Mouse (Mus musculus) hindbrain, embryonic 11.5 days (tissue): ENCODE results near the gene Ppp1r13l. TPM values are rescaled to one million over a fixed set of nuclear protein-coding genes. Genes with fewer than 3 reads are reported as not detected.
A peak's percentile ranks its signal among the peaks of the same experiment; 100 is the strongest.

ENCODE experiments used
- ATAC-seq: fragments of 200-750 bp; cut with Nextera tagmentation; 2 replicates; pipeline ENCODE4 v1.8.0; 2017; ENCODE audit warnings: mild to moderate bottlenecking, moderate TSS enrichment, moderate library complexity; ENCODE audit not compliant: low FRiP score
- DNase-seq: peaks from one replicate; pipeline ENCODE4 v3.0.0-alpha.2; 2015; ENCODE audit warnings: low spot score
- H3K27ac ChIP-seq: fragments of 300-500 bp; sonication (generic); 2 replicates; pipeline ENCODE4 v1.5.1; 2014; ENCODE audit warnings: mild to moderate bottlenecking, low read depth, low read length
- H3K27me3 ChIP-seq: fragments of 300-500 bp; sonication (generic); 2 replicates; pipeline ENCODE4 v1.6.1; 2014; ENCODE audit warnings: mild to moderate bottlenecking, low read length, moderate library complexity, mixed read lengths; ENCODE audit not compliant: control insufficient read depth, insufficient read depth
- H3K36me3 ChIP-seq: fragments of 300-500 bp; sonication (generic); 2 replicates; pipeline ENCODE4 v1.6.1; 2014; ENCODE audit warnings: mild to moderate bottlenecking, low read length, moderate library complexity, mixed read lengths; ENCODE audit not compliant: control insufficient read depth, insufficient read depth
- H3K4me1 ChIP-seq: fragments of 300-500 bp; sonication (generic); replicated peaks from 2 replicates; pipeline ENCODE4 v1.6.1; 2014; ENCODE audit warnings: low read length, mixed read lengths; ENCODE audit not compliant: control insufficient read depth, insufficient read depth
- H3K4me2 ChIP-seq: fragments of 300-500 bp; sonication (generic); replicated peaks from 2 replicates; pipeline ENCODE4 v1.6.1; 2014; ENCODE audit warnings: mild to moderate bottlenecking, low read depth, low read length
- H3K4me3 ChIP-seq: fragments of 300-500 bp; sonication (generic); 2 replicates; pipeline ENCODE4 v1.5.1; 2014; ENCODE audit warnings: low read depth, low read length
- H3K9ac ChIP-seq: fragments of 300-500 bp; sonication (generic); 2 replicates; pipeline ENCODE4 v1.6.1; 2014; ENCODE audit warnings: low read depth, low read length
- H3K9me3 ChIP-seq: fragments of 300-500 bp; sonication (generic); 2 replicates; pipeline ENCODE4 v1.6.1; 2016; ENCODE audit warnings: low read length; ENCODE audit not compliant: control insufficient read depth
- WGBS: fragments of 180-500 bp; shearing (Covaris S2); extraction: QIAGEN DNeasy Blood & Tissue Kit; methylation state at CpG from one replicate; pipeline ENCODE4 v1.1.7; 2014; 5-methylcytosine and 5-hydroxymethylcytosine counted together
- polyA plus RNA-seq: library from polyadenylated mRNA; unstranded; fragments of >200 nt; fragmentation: Nextera tagmentation; extraction: Ambion mirVana; gene quantifications from 2 replicates; pipeline ENCODE4 v1.2.1, GENCODE M21; 2014

The Ppp1r13l gene
- polyA plus RNA-seq, 1 experiment from 2014 or later: 5.0 TPM

DNA sequence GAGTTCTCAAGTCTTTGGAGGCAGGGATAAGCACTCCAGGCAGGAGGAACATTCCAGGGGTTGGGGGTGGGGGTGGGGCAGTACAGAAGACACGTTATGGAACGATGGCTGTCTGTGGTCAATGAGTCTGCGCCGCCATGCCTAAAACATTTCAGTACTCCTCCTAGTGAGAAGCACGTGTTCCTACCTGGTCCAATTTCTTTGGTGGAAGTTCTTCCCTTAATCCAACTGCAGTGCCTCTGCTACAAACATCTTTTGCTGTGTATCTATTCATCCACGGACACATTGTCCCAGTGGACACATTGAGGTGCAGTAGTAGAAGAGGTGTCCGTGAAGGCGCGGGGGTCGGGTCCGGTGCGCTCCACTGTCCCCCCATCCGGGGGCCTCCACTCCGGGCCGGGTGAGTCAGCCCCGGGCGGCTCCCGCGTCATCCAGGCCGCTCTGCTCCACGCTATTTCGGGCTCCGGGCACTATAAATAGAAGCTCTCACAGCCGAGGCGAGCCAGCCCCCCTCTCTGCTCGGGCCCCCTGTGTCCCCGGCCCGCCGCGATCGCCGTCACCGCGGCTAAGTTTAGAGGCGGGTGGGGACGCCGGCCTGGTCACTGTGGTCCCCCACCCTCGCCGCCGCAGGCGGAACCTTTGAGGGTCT is 17.7 kb upstream of the Ppp1r13l start:
- Histone ChIP-seq H3K27me3 (peaks cover 12% of the 10 kb centered on the region), H3K4me1 (0 out of 2 replicates have a peak, but pooled peaks cover 5% of the 10 kb centered on the region), H3K27ac (no peak overlapping the region), H3K36me3 (no peaks in the 10 kb centered on the region), H3K9me3 (no peaks in the 10 kb centered on the region), H3K4me3 (peak overlapping the region; percentile 47), H3K4me2 (peak overlapping the region; percentile 88), H3K9ac (peak overlapping the region; percentile 46)
- WGBS: 2% methylated on average over 40 of the region's 41 CpGs
- DNase-seq: peak; percentile 35
- no peak for ATAC-seq

DNA sequence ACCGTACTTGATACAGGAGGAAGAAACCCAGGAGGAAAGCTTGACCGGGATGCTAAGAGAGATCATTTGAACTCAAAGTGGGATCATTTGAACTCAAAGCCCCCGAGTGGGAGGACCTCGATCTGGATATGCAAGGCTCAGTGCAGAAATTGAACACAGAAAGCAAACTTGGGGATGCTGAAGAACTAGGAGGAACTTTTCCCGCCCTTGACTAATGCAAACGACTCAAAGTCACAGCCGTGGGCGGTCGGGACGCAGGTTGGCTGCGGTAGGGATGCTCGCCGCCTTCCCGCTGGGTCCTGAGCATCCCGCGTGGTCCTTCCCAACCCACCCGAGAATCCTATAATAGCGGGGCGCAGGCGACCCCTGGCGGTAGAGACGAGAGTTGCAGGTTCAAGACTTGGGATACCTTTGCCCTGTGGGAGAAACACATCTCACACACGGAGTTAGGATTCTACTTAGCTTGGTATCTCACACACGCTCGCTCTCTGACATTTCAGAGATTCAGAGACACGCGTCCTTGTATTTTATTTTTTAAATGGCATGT is 17.0 kb upstream of the Ppp1r13l start:
- Histone ChIP-seq H3K9ac (peak overlapping the region; percentile 46), H3K4me2 (peak overlapping the region; percentile 88), H3K36me3 (no peaks in the 10 kb centered on the region), H3K4me3 (peak overlapping the region; percentile 47), H3K27me3 (peaks cover 12% of the 10 kb centered on the region), H3K4me1 (0 out of 2 replicates have a peak, but pooled peaks cover 5% of the 10 kb centered on the region), H3K27ac (no peak overlapping the region), H3K9me3 (no peaks in the 10 kb centered on the region)
- under 1% methylated on average over 27 of the region's 27 CpGs for WGBS
- ATAC-seq (no peak; the same call in 1 of the 2 replicates), DNase-seq (peak; percentile 94)

DNA sequence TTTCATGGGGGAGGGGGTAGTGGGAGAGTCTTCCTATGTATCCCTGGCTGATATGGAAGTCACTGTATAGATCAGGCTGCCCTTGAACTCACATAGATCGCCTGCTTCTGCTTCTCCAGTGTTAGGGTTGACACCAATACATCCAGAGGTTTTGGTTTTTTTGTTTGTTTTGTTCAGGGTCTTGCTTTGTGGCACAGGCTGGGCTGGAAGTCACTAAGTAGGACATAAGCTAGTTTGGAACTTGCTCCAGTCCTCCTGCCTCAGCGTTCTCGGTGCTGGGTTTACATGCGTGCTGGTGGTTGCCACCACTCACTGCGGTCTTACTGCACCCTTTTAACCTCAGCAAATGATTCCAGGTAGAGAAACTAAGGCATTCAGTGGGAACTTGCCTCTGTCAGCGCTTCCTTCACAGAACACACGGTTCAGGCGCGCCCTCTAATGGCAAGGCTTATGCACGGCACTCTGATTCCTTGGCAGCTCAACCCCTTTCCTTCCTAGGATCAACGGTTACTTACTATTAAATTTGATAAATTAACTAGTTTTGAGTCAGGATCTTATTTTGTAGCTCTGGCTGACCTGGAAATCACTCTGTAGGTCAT is 16.2 kb upstream of the Ppp1r13l start:
- no peak for ATAC-seq
- Histone ChIP-seq H3K9me3 (no peaks in the 10 kb centered on the region), H3K4me3 (no peak overlapping the region), H3K4me2 (no peak overlapping the region), H3K27ac (no peak overlapping the region), H3K4me1 (0 out of 2 replicates have a peak, but pooled peaks cover 5% of the 10 kb centered on the region), H3K9ac (no peak overlapping the region), H3K27me3 (peaks cover 12% of the 10 kb centered on the region), H3K36me3 (no peaks in the 10 kb centered on the region)
- WGBS: 2% methylated on average over 11 of the region's 11 CpGs
- DNase-seq: peak; percentile 92

DNA sequence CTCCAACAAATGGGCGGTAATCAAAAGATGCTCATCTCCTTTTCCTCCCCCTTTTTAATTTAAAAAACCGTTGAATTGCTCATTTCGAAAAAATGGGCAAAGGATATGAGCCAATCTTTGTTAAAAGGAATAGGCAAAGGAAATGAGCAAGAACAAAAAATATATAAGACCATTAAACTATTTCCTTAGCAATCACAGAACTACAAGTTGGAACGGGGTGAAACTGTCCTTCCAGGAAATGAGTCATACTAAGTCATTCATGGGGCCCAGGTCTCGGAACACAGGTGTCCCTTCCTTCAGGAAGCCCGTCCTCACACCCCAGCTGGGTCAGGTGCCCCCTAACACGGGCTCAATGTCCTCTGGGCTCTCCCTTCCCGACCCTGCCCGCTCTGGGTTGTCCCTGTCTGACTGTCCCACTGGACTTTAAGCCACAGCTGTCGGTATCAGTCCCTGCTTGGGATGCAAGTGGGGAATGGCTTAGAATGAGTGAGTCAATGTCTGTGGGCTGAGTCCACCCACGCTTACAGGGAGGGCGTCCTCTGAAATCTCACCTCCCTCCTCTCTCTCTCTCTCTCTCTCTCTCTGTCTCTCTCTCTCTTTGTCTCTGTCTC is 15.2 kb upstream of the Ppp1r13l start, which contains the start of gene Ercc1:
Ercc1 (plus strand) TSS at position 542 of the 611 bp plus-strand sequence.
- peak within 1 kb of the TSS; percentile 64 for H3K9ac ChIP-seq
- peak within 1 kb of the TSS; percentile 85 for H3K4me2 ChIP-seq
- peak within 1 kb of the TSS; percentile 55 for H3K4me3 ChIP-seq
- 28% methylated on average over 12 of the region's 12 CpGs for WGBS
- peak within 1 kb of the TSS; percentile 48; the same call in 1 of the 2 replicates for H3K27ac ChIP-seq
- H3K36me3 ChIP-seq: no peaks in the 10 kb centered on the region
- H3K27me3 ChIP-seq: peaks cover 12% of the 10 kb centered on the region
- H3K9me3 ChIP-seq: no peaks in the 10 kb centered on the region
- ATAC-seq (0 out of 2 replicates have a peak, but pooled peaks have one; percentile 3), DNase-seq (peak; percentile 31)
- H3K4me1 ChIP-seq: 0 out of 2 replicates have a peak, but pooled peaks cover 5% of the 10 kb centered on the region

DNA sequence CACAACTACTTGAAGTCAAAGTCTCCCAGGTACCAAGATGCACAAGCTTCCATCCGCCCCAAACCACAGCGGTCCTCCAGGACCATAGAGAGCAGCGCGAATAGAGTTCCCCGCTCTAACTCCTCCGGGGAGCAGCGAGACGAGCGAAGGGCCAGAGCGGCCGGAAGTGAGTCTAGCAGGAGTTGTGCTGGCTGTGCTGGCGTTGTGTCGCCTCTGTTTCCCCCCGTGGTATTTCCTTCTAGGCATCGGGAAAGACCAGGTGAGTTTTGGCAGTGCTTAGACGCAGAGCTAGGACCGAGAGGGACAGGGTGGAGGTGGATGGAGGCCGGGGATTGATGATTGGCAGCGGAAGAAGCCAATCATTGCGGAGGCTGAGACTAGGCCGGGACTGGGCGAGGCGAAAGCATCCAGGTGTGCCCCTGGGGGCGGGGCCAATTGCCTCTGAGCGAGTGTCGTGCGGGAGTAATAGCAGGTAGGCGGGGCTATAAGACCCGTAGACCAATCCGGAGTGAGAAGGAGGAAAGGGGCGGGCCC is 14.5 kb upstream of the Ppp1r13l start:
- peaks cover 12% of the 10 kb centered on the region for H3K27me3 ChIP-seq
- H3K9ac ChIP-seq: peak overlapping the region; percentile 64
- peak overlapping the region; percentile 55 for H3K4me3 ChIP-seq
- H3K9me3 ChIP-seq: no peaks in the 10 kb centered on the region
- peak; percentile 96 for DNase-seq
- H3K4me1 ChIP-seq: 0 out of 2 replicates have a peak, but pooled peaks cover 5% of the 10 kb centered on the region
- ATAC-seq: peak; percentile 95
- H3K4me2 ChIP-seq: peak overlapping the region; percentile 85
- 1% methylated on average over 31 of the region's 31 CpGs for WGBS
- H3K27ac ChIP-seq: peak overlapping the region; percentile 48; the same call in 1 of the 2 replicates
- no peaks in the 10 kb centered on the region for H3K36me3 ChIP-seq

DNA sequence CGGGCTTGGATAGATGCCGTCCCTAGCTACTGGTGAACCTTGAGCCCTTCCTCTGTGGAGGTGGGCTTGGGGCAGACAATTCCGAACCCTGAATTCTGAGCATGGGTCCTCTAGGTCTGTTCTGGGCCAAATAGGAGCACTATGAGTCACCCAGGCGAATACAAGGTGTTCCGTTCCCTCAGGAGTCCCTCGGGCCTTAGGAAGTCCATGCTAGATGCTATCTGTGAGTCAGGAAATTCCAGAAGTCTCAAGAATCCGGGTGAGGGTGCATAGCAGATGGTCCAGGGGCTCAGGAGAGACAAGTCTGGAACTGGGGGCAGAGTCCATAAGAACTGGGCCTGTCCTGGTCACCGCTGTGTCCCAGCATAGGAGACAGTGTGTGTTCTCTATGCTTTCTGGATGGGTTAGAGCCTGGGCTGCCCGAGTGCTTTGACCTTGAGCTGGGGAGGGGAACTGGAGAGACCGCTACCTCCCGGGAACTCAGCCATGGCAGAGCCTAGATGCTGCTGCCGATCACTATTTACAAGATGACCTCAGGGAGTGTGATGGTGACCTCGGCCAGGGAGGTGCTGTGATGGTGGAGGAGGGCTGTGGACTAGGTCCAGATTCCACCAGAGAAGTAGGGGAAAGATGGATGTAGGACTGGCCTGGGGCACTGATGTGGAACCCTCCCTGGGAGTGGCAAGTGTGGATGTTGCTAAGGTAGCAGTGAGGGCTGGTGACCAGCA is 10.2 kb upstream of the Ppp1r13l start:
- no peak overlapping the region for H3K4me2 ChIP-seq
- peaks cover 10% of the 10 kb centered on the region for H3K36me3 ChIP-seq
- H3K9ac ChIP-seq: no peak overlapping the region
- no peak for DNase-seq
- H3K27ac ChIP-seq: no peak overlapping the region
- H3K9me3 ChIP-seq: no peaks in the 10 kb centered on the region
- no peak for ATAC-seq
- H3K4me3 ChIP-seq: no peak overlapping the region
- 0 out of 2 replicates have a peak, but pooled peaks cover 2% of the 10 kb centered on the region for H3K4me1 ChIP-seq
- 90% methylated on average over 13 of the region's 13 CpGs for WGBS
- no peaks in the 10 kb centered on the region for H3K27me3 ChIP-seq

DNA sequence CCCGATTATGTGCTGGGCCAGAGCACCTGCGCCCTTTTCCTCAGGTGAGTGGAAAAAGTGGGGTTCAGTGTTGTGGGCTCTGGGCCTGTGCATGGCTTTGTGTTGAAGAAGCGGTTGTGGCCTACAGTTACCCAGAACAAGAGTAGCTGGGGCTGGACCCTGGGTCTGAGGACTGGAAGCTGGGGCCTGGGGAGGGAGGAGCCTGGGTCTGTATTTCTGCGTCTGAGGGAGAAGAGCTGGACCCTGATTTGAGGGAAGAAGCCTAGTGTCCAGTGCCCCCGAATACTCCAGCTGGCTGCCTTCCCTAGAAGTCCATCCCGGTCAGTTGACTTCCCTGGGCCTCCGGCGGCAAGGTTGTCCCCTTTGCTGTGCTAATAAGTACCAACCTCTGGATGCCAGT is 9.3 kb upstream of the Ppp1r13l start:
- no peak for ATAC-seq

DNA sequence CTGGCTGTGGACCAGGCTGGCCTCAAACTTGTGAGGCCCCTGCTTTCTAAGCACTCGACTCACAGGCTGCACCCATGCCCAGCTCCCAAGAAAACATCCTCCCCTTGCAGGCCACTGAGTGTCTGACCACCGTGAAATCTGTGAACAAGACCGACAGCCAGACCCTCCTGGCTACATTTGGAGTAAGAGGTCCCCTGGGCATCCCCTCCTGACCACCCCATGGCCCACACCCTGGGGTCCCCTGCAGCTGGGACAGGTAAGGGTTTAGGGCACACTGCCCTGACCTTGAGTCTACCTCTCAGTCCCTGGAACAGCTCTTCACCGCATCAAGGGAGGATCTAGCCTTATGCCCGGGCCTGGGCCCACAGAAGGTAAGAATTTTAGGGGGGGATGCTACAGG is 4.6 kb upstream of the Ppp1r13l start:
- H3K27ac ChIP-seq: no peak overlapping the region
- H3K4me1 ChIP-seq: 0 out of 2 replicates have a peak, but pooled peaks cover 4% of the 10 kb centered on the region
- no peak for ATAC-seq
- no peaks in the 10 kb centered on the region for H3K9me3 ChIP-seq
- H3K9ac ChIP-seq: no peak overlapping the region
- no peak overlapping the region for H3K4me2 ChIP-seq
- no peaks in the 10 kb centered on the region for H3K27me3 ChIP-seq
- WGBS: 88% methylated on average over 5 of the region's 5 CpGs
- H3K4me3 ChIP-seq: no peak overlapping the region
- peaks cover 20% of the 10 kb centered on the region for H3K36me3 ChIP-seq
- no peak for DNase-seq

More for the DNA sequence above, 9.3 kb upstream of the Ppp1r13l start:
- Histone ChIP-seq H3K27me3 (no peaks in the 10 kb centered on the region), H3K4me2 (no peak overlapping the region), H3K27ac (no peak overlapping the region), H3K36me3 (peaks cover 14% of the 10 kb centered on the region), H3K4me1 (no peaks in the 10 kb centered on the region), H3K9me3 (no peaks in the 10 kb centered on the region), H3K9ac (no peak overlapping the region), H3K4me3 (no peak overlapping the region)
- DNase-seq: no peak
- WGBS: 93% methylated on average over 7 of the region's 8 CpGs
